Mouse (Mus musculus) kidney, embryonic 16.5 days (tissue): ENCODE measurements around the gene Fbxw7. TPM values are rescaled to one million over a fixed set of nuclear protein-coding genes. Genes with fewer than 3 reads are reported as not detected.

Experiments
- ATAC-seq: fragments of 200-750 bp; cut with Nextera tagmentation; 2 replicates; pipeline ENCODE4 v1.8.0; 2017; ENCODE audit warnings: moderate TSS enrichment; ENCODE audit not compliant: low FRiP score, low TSS enrichment
- H3K27ac ChIP-seq: fragments of 300-500 bp; sonication (generic); 2 replicates; pipeline ENCODE4 v1.5.1; 2014; ENCODE audit warnings: low read length
- H3K27me3 ChIP-seq: fragments of 300-500 bp; sonication (generic); 2 replicates; pipeline ENCODE4 v1.6.1; 2014; ENCODE audit warnings: low read length, control low read depth, mixed read lengths; ENCODE audit not compliant: insufficient read depth
- H3K36me3 ChIP-seq: fragments of 300-500 bp; sonication (generic); 2 replicates; pipeline ENCODE4 v1.6.1; 2014; ENCODE audit warnings: low read length, control low read depth, mixed read lengths; ENCODE audit not compliant: insufficient read depth
- H3K4me1 ChIP-seq: fragments of 300-500 bp; sonication (generic); 2 replicates; pipeline ENCODE4 v1.6.1; 2014; ENCODE audit warnings: low read length, control low read depth, mixed read lengths; ENCODE audit not compliant: insufficient read depth
- H3K4me2 ChIP-seq: fragments of 300-500 bp; sonication (generic); replicated peaks from 2 replicates; pipeline ENCODE4 v1.6.1; 2014; ENCODE audit warnings: low read depth, low read length
- H3K4me3 ChIP-seq: fragments of 300-500 bp; sonication (generic); 2 replicates; pipeline ENCODE4 v1.5.1; 2014; ENCODE audit warnings: mild to moderate bottlenecking, low read length
- H3K9ac ChIP-seq: fragments of 300-500 bp; sonication (generic); replicated peaks from 2 replicates; pipeline ENCODE4 v1.6.1; 2014; ENCODE audit warnings: low read length
- H3K9me3 ChIP-seq: fragments of 300-500 bp; sonication (generic); 2 replicates; pipeline ENCODE4 v1.6.1; 2016; ENCODE audit warnings: low read length, control low read depth
- WGBS: fragments of 180-500 bp; shearing (Covaris S2); extraction: QIAGEN DNeasy Blood & Tissue Kit; methylation state at CpG from one replicate; pipeline ENCODE4 v1.1.7; 2014; 5-methylcytosine and 5-hydroxymethylcytosine counted together
- polyA plus RNA-seq: library from polyadenylated mRNA; unstranded; fragments of >200 nt; fragmentation: Nextera tagmentation; extraction: Ambion mirVana; gene quantifications from 2 replicates; pipeline ENCODE4 v1.2.1, GENCODE M21; 2015

The Fbxw7 gene
- polyA plus RNA-seq, 1 experiment from 2014 or later, result 8.7 TPM

DNA sequence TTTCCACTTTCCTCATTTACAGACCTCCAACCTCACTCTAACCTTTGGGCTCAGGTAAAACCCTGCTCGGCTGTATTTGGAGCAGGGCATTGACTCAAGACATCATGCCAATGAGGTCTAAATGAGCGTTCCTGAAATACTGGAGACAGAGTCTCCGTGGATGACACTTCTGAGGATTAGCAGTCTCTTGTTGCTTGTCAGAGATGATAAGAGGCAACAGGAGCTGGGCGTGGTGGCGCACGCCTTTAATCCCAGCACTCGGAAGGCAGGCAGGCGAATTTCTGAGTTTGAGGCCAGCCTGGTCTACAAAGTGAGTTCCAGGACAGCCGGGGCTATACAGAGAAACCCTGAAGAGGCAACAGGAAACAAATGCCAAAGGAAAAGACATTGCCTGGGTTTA is 11.0 kb upstream of the Fbxw7 start:
- no peaks in the 10 kb centered on the region for H3K9me3 ChIP-seq
- no peak overlapping the region for H3K4me2 ChIP-seq
- H3K4me1 ChIP-seq, result no peaks in the 10 kb centered on the region
- H3K4me3 ChIP-seq, result no peak overlapping the region
- H3K36me3 ChIP-seq, result no peaks in the 10 kb centered on the region
- no peaks in the 10 kb centered on the region for H3K27me3 ChIP-seq
- no peak overlapping the region for H3K27ac ChIP-seq
- WGBS, result 59% methylated on average over 9 of the region's 9 CpGs
- H3K9ac ChIP-seq, result no peak overlapping the region
- ATAC-seq, result no peak

DNA sequence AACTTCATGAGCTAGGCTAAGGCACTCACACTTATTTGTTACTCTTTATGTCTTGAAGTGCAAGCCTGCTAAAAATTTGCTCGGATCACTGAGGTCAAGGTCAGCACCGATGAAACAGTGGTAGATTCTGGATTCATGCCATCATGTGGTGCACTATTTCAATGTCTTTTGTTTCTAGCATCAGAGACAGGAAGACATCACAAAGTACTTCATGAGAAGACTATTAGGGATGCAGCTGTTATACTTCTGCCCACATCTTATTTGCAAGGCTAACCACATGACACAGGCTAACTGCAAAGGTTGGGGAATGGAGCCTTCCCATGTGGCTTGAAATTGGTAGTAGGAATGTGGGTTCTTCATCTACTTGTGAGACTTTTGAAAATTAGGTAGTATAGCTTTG is 8.9 kb upstream of the Fbxw7 start:
- no peak overlapping the region for H3K27ac ChIP-seq
- ATAC-seq, result no peak
- H3K27me3 ChIP-seq, result no peaks in the 10 kb centered on the region
- no peak overlapping the region for H3K4me3 ChIP-seq
- no peak overlapping the region for H3K9ac ChIP-seq
- H3K9me3 ChIP-seq, result no peaks in the 10 kb centered on the region
- no peak overlapping the region for H3K4me2 ChIP-seq
- WGBS, result 67% methylated on average over 2 of the region's 2 CpGs
- H3K4me1 ChIP-seq, result no peaks in the 10 kb centered on the region
- no peaks in the 10 kb centered on the region for H3K36me3 ChIP-seq

DNA sequence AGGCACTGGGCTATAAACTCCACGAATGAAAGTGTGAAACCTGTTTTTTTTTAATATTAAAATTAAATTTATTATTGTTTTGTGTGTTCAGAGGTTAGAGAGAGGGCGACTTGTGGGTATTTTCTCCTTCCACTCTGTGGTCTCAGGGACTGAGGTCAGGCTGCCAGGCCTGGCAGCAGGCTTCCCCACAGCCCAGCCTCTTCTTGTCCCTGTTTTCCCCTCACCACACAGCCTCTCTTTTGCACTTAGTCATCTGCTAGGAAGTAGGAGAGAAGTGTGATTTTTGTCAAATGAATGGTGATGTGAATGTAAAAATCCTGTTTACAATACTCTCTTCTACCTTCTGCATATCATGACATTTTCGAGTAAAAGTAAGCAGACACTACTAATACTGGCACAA is 7.2 kb upstream of the Fbxw7 start:
- Histone ChIP-seq H3K27me3 (no peaks in the 10 kb centered on the region), H3K4me1 (peaks cover under 1% of the 10 kb centered on the region; the same call in 1 of the 2 replicates), H3K4me3 (no peak overlapping the region), H3K9me3 (no peaks in the 10 kb centered on the region), H3K4me2 (no peak overlapping the region), H3K36me3 (no peaks in the 10 kb centered on the region), H3K27ac (no peak overlapping the region), H3K9ac (no peak overlapping the region)
- 67% methylated on average over 3 of the region's 3 CpGs for WGBS
- no peak for ATAC-seq

DNA sequence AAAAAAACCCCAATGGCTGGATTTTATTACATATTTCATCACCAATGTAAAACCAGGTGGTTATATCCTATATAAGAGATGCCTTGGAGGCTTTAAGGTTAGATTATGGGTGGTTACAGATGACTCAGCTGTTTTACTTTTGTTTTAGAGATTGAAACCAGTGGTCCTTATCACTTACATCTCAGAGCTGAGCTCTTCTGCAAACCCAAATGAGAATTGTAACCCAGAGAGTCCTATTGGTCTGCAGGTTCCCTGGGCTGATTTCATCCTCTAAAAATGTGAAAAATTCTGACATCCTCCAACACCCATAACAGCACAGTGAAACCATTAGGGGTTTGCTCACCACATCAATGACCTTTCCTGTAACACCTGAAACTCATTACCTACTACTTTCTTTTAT is 6.2 kb upstream of the Fbxw7 start:
- H3K36me3 ChIP-seq, result no peaks in the 10 kb centered on the region
- H3K27me3 ChIP-seq, result no peaks in the 10 kb centered on the region
- no peak overlapping the region for H3K4me2 ChIP-seq
- H3K4me3 ChIP-seq, result no peak overlapping the region
- peaks cover 5% of the 10 kb centered on the region for H3K4me1 ChIP-seq
- no peak overlapping the region for H3K27ac ChIP-seq
- ATAC-seq, result no peak
- no peak overlapping the region for H3K9ac ChIP-seq
- H3K9me3 ChIP-seq, result no peaks in the 10 kb centered on the region

DNA sequence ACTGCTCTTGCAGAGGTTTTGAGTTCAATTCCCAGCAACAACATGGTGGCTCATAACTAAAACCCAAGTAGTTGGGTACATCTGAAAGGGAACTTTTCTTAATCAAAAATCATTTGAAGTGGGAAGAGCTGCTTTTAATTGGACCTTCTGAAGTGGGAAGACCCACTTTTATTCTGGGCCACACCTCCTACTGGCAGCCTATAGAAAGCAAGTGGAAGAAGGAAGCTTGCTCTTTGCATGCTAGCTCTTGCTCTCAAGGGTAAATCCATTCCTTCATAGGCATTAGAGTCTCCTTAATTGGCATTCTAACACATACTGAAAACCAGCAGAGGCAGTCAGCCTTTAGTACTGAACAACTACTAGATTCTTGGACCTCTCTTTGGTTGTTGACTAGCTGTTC is 4.3 kb upstream of the Fbxw7 start:
- no peaks in the 10 kb centered on the region for H3K27me3 ChIP-seq
- no peaks in the 10 kb centered on the region for H3K36me3 ChIP-seq
- H3K4me2 ChIP-seq, result no peak overlapping the region
- H3K9ac ChIP-seq, result no peak overlapping the region
- peaks cover 7% of the 10 kb centered on the region for H3K4me1 ChIP-seq
- no peak for ATAC-seq
- no peak overlapping the region for H3K27ac ChIP-seq
- no peak overlapping the region for H3K4me3 ChIP-seq
- no peaks in the 10 kb centered on the region for H3K9me3 ChIP-seq

DNA sequence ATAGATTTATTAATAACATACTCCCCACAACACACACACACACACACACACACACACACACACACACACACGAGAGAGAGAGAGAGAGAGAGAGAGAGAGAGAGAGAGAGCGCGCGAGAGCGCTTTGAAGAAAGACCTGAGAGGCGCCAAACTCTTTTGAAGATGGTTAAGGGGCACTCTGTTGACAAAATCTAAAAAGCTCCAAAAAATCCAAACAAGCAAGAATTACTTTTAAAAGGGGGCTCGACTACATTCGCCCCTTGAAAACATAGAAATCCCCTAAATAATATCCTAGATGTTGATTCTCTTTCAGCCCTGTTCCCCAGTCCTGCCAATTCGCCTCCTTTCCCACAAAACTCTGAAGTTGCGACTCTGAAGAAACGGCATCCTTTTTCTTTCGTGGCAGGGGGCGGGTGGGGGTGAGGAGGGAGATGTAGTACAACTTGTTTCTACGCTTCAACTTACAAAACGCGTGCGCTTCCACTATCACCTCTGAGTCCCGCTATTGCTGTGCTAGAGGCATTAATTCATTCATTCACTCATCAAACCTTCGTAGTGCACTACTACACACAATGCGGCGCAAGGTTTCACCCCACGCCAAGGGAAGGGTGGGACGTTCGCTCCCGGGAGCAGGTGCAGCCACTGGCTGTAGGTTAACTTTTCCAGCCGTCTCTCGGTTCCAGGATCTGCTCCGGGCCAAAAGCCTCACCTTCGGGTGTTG is 1.5 kb upstream of the Fbxw7 start:
- under 1% methylated on average over 29 of the region's 29 CpGs for WGBS
- Histone ChIP-seq H3K27me3 (no peaks in the 10 kb centered on the region), H3K4me3 (peak overlapping the region; percentile 98), H3K4me2 (peak overlapping the region; percentile 73), H3K9ac (peak overlapping the region; percentile 83), H3K9me3 (no peaks in the 10 kb centered on the region), H3K36me3 (no peaks in the 10 kb centered on the region), H3K4me1 (peaks cover 14% of the 10 kb centered on the region), H3K27ac (peak overlapping the region; percentile 93)
- ATAC-seq, result peak; percentile 33

DNA sequence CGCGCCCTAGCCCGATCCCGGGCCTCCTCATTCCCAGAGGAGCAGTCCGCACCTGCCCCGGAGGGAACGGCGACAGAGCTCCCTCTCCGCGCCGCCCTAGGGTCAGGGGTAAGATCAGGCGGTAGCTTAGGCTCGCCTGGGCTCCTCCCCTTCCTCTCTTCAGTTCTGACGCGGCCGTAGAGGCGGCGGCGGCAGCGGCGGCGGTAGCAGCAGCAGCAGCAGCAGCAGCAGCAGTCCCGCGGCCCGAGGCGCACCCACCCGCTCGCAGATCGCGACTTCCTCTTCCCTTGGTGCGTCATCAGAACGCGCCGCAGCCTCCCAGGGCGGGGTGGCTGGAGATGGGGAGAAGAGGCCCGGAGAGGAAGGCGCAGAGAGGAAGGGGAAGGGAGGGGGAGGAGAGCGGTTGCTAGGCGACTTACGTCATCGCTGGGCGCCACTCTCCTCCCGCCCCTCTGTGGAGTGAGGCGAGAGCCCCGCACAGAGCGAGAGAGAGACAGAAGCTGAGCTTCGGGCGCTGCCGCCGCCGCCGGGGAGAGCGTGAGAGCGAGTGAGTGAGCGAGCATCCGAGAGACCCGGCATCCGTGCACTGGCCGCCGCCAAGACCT is 809 bp upstream of the Fbxw7 start:
- Histone ChIP-seq H3K4me2 (peak overlapping the region; percentile 86), H3K27ac (peak overlapping the region; percentile 93), H3K36me3 (no peaks in the 10 kb centered on the region), H3K9ac (peak overlapping the region; percentile 83), H3K9me3 (no peaks in the 10 kb centered on the region), H3K27me3 (no peaks in the 10 kb centered on the region), H3K4me3 (peak overlapping the region; percentile 98), H3K4me1 (peaks cover 14% of the 10 kb centered on the region)
- ATAC-seq, result peak; percentile 97
- WGBS, result under 1% methylated on average over 58 of the region's 60 CpGs

DNA sequence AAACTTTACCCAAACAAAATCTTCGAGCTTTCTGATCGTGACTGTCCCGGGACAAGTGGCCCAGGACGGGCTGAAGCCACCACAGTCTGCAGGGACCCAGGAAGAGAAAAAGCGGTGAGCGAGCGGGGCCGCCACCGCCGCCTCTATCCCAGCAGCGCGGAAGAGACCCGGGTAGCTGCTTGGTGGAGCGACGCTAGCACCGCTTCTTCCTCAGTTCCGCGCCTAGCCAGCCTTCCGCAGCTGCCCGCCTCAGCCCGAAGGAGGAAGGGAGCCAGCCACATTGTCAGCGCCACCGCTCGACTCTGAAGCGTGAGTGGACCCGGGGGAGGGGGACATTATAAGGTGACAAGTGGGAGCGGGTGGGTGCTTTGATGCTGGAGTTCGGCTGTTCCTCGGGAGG is 393 bp downstream of the Fbxw7 start:
- under 1% methylated on average over 29 of the region's 29 CpGs for WGBS
- Histone ChIP-seq H3K27ac (no peak overlapping the region), H3K9me3 (no peaks in the 10 kb centered on the region), H3K36me3 (no peaks in the 10 kb centered on the region), H3K4me1 (peaks cover 14% of the 10 kb centered on the region), H3K9ac (peak overlapping the region; percentile 79), H3K4me2 (peak overlapping the region; percentile 86), H3K27me3 (no peaks in the 10 kb centered on the region), H3K4me3 (peak overlapping the region; percentile 98)
- peak; percentile 32 for ATAC-seq

DNA sequence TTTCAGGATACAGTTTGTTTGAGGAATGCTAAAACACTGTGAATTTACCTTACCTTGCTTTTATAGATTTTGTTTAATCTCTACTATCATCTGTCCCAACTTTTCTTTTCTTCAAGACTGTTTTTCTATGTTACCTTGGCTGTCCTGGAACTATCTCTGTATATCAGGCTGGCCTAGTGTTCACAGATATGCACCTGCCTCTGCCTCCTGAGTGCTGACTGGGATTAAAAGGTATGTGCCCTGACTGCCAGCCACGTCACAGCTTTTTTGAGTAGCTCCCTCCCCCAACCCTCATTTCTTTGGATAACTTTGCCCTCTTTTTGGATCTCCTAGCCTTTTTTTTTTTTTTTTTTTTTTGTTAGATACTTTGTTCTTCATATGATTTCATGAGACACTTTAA is 1.9 kb downstream of the Fbxw7 start:
- no peak overlapping the region for H3K9ac ChIP-seq
- no peaks in the 10 kb centered on the region for H3K27me3 ChIP-seq
- H3K27ac ChIP-seq, result no peak overlapping the region
- 83% methylated on average over 1 of the region's 1 CpGs for WGBS
- H3K36me3 ChIP-seq, result no peaks in the 10 kb centered on the region
- peaks cover 14% of the 10 kb centered on the region for H3K4me1 ChIP-seq
- H3K4me2 ChIP-seq, result no peak overlapping the region
- H3K4me3 ChIP-seq, result no peak overlapping the region
- H3K9me3 ChIP-seq, result no peaks in the 10 kb centered on the region
- ATAC-seq, result no peak

DNA sequence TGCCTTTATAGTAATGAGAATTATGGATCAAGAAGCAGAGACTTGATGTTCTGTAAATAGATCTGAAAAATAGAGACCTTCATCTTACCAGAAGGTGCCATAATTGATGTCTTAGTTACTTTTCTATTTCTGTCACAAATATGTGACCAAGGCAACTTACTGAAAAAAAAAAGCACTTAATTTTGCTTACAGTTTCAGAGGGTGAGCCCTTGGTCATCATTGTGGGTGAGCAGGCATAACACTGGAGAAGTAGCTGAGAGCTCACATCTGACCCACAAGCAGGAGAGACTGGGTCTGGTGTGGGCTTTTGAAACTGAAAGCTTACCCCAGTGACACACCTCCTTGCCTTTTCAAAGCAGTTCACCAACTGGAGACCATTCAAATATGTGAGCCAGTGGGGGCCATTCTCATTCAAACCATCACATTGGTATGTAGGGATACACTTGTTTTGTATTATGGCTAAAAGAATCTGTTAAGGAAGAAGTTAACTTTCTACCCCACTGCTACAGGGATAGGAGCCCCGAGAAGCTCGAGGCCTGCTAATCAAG is 5.7 kb downstream of the Fbxw7 start:
- 93% methylated on average over 2 of the region's 2 CpGs for WGBS
- Histone ChIP-seq H3K9ac (no peak overlapping the region), H3K36me3 (no peaks in the 10 kb centered on the region), H3K4me2 (no peak overlapping the region), H3K9me3 (no peaks in the 10 kb centered on the region), H3K4me1 (peaks cover 8% of the 10 kb centered on the region), H3K4me3 (no peak overlapping the region), H3K27me3 (no peaks in the 10 kb centered on the region), H3K27ac (no peak overlapping the region)
- ATAC-seq, result no peak
